Mouse (Mus musculus) lung, postnatal 4 days (tissue): ENCODE measurements around the gene Mslnl.

ENCODE experiments used
- DNase-seq, 2 experiments: peaks; one replicate each; pipeline ENCODE4 v3.0.0; 2021

Mslnl gene

DNA sequence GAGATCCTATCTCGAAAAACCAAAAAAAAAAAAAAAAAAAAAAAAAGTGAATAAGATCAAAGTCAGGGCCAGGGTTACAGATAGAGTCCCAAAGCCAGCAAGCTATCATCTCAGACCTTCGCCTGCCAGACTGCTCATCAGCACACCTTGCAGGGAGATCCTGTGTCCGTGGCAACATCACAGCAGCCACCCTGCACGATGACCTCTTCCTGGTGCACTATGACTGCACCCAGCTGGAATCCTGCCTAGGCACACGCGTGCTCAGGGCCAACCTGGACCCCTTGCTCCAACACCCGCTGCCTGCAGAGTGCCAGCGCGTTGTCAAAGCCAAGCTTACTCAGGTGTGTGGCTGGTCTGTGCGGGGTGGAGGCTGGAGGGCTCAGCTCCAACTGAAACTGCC lies 8.5 kb downstream of the Mslnl start:
- no peak for DNase-seq

DNA sequence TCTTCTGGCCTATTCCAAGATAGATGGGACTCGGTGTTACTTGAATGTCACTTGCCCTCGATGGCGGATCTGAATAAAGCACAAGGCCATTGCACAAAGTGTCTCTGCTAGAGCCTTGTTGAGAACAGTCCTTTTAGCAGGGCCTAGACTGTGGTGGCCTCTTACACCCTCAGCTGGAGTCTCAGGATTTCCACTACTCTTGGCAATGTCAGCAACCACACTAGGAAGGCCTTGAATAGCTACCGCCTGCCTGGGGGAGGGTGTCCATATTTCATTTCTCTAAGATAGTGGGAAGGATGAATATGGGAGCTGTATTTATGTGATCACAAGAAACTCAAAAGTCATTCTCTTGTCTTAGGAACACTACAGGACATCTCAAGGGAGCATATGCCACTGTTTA lies 12.4 kb downstream of the Mslnl start:
- no peak for DNase-seq

DNA sequence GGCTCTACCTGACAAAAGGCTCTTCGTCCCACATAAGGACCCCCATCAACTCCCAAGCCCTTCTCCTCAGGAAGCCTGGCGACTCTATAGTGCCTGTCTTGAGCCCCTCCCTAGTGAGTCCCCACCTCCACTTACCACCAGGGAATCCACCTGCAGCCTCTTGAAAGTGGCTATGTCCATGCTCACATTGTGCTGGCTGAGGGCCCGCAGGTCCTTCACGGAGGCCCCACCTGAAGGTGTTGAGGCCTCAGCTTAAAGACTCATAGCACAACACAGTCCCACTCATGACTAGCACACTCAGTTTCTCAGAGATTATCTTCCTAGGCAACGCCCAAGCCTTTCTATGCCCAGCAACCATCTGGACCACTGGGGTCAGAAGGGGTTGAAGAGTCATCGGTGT lies 13.5 kb downstream of the Mslnl start:
- peak in 1 of 2 experiments; percentile 55 for DNase-seq

DNA sequence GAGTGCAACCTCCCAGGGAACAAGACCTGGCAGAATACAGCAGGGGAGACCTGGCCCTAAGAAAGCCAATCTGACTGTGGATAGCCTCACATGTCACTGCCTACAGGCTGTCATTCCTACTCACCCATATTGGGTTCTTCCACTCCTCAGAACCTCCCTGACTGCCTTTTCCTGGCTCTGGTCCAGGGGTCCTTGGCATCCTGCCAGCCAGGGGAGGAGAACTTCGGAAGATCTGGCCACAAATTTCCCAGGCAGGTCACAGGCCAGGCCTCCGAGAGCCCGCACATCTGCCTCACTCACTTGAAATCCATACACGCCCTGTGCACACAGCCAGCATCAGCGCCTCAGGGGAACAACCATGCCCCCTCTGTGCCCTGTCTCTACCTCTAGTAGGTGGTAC lies 15.6 kb downstream of the Mslnl start:
- peak; percentile 77 to 80 for DNase-seq

DNA sequence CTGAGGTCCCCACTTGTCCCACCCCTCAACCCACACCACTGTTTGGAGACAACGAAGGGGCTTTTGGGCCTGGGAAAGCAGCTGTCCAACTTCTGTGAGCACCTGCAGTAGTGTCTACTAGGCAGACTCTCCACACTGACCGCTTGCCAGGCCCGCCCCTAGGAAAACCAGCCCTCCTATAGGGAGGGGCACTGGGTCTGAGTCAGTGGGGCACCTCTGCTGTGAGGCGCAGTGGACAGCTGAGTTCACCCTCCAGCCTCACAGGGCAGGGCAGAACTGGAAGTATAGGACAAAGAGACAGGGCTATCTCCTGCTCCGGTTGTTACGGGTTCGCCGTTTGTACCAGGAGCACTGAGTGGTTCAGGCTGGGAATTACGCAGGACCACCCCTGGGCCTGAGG lies 18.4 kb downstream of the Mslnl start, which contains the start of gene Msln:
Gene Msln (minus strand): TSS at position 138 of the 400 bp plus-strand sequence.
- no peak for DNase-seq

DNA sequence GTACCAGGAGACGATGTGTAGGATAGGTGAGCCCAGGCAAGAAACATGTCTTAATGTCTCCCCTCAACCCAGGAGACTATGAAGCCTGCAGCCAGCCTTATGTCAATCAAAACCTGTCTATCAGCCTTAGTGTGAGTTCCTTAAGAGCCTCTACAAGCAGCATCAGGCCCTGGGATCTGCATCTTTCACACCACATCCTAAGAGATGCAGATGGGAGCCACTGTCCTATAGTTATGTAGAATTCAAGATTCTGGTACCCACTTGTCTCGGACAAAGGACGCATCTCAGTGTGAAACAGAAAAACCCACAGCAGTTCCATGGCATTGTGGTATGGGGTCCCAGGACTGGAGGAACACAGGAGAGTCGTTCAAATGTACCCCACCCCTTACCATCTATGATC lies 19.2 kb downstream of the Mslnl start:
- DNase-seq = no peak

DNA sequence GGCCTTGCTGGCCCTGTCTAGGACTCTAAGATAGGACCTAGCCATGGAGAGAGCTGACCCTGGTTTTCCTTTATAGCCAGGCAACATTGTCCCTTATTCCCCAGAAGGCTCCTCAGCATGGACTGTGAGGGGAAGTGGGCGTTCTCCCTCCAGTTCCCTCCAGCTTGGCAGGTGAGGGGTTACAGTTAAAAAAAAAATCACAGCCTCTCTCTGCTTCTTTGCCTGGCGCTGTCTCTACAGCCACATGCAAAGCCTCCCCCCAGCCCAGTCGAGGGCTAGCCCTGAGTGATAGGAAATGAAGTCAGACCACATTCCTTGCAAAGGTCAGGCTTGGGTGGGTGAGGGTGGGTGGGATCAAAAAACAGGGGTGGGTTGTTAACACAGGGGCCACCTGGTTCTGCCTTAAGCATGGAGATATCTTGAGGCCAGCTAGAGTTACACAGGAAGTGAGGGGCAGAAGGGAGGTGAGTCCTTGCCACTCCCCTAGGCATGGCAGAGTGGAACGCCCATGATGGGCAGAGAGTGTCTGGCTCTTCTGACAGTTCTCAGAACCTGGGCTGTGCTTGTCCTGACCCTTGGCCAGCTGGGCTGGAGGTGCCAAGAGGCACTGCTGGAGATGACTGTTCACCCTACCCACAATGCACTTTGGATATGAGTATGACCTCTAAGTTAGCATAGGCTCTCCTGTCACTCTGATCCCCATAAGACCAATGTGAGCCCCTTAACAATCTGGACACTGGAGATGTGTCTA lies 20.0 kb downstream of the Mslnl start:
- DNase-seq = peak in 1 of 2 experiments; percentile 49

DNA sequence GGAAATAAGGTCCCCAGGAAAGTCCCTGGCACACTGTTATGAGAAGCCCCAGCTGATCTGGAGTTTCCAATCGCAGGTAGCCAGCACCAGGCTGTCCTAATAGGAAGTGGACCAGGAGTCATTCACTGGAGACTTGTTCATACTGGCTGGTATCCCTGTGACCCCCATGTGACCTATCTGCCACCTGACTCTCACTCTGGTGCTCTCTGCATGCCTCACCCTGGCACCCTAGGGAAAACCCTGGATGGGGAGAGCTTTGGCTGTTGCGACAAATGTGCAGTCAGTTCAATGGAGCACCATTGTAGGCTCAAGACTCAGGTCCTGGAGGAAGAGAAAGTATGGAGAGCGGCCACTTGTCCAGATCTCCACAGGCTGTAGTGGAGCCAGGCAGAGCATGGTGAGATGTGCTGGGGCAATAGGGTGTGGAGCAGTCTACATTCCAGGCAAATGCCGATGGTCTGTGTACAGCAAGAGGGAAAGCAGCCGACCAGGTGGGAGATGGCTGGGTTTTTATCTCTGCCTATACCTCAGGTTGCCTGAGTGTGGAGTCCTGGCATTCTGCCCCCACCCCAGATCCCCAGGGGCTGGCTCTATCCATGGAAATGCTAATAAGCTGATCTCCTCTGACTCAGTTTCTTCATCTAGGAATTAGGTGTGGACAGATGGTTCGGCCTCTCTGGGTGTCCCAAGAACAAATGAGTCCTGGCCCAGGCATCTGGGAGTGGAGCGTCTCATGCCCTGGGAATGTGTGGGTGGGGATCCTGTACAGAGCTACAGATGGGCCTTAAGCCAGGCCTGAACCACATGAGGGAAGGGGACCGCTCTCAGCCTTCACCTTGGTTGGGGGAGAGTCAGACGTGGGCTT lies 20.8 kb downstream of the Mslnl start:
- DNase-seq = peak in 1 of 2 experiments; percentile 65

DNA sequence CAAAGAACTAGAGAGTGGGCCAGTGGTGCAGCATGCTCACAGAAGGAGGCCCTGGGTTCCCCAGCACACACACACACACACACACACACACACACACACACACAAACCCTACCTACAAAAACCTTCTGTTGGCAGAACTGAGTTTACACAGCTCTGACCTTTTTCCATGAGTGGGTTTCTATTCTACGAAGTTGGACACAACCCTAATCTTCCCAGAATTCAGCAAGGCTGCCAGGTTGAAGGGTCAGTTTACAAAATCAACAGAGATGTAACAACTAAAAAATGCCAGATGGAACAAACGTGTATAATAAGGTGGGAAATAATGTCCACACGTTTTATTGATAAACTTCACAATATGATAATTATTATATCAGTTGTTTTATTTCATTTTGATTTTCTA lies 21.8 kb downstream of the Mslnl start:
- no peak for DNase-seq

DNA sequence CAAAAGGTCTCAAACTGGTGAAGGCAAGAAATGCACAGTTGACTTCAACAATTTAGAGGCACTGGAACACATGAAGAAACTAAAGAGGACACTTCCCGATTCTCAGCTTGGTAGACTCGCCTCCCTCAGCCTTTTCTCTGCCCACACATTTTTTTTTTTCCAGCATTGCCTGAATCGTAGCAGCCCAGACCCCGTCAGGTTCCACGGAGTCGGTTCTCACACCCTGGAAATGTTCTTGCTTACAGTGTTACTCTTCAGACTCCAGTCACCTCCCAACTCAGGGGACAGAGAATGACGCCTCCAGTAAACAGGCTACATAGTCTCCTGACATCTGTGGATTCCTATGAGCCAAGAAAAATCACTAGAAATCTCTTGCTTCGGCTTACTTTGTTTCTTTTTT lies 24.3 kb downstream of the Mslnl start:
- DNase-seq = no peak

DNA sequence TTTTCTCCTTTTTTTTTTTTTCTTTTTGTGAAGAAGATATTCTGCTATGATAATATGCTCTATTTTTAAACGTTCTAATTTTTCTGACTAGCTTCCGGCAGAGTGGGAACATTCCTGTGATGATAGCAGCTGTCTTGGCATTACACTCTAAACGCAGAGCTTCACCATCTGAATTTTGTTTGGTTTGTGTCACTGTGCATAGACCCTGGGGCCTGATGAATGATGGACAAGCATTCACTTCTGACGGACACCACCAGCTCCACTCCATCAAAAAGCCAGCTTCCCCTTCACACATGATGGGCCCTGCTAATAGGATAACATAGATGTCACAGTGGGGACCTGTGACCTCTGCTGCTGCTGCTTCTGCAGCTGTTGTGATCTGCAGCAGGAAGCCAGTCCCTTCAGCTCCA lies 25.7 kb downstream of the Mslnl start:
- DNase-seq = peak in 1 of 2 experiments; percentile 50

DNA sequence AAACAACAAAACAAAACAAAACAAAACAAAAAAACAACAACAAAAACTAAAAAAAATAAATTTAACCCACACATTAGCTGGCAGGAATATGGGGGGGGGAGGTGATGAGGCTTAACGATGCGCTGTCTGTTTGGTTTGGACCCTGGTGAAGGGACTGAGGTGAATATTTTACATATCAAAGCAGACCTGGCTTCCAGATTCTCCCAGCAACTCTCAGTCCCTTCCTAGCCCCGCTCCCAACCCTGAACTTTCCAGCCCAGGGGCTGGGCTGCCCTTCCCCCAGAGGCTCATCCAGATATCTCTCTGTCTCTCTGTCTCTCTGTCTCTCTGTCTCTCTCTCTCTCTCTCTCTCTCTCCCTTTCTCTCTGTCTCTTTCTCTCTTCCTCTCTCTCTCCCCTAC lies 26.7 kb downstream of the Mslnl start:
- no peak for DNase-seq

DNA sequence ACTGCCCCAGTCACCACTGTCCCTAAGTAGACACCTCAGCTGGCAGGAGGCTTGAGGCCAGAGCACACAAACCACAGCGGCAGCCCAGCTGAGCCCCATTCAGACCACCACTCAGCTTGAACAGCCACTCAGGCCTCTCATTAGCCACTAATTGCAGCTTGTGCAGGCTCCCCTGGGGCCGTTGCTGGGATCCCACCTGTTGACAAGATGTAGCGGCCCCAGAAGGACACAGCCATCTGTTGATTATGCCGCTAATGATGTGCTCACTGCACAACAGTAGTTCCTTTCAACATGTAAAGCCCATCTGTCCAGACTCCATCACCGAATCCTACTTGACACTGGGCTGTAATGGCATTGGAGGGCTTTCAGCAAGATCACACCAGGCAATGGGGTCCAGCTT lies 30.0 kb downstream of the Mslnl start:
- no peak for DNase-seq

DNA sequence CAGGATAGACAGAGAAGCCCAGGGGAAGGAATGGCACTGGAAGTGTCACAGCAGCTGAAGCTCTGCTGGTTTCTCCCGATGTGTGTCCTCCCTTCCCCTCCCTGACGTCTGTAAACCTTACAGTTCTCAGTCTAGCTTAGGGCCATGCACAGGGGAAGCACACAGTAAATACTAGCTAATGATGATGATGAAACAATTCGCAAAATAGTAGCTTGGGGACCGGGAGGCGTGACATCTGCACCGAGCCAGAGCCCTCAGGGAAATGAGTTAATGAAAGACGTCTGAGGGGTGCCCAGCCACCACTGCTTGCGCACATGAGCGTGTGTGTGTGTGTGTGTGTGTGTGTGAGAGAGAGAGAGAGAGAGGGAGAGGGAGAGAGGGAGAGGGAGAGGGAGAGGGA lies 33.5 kb downstream of the Mslnl start:
- DNase-seq = no peak

DNA sequence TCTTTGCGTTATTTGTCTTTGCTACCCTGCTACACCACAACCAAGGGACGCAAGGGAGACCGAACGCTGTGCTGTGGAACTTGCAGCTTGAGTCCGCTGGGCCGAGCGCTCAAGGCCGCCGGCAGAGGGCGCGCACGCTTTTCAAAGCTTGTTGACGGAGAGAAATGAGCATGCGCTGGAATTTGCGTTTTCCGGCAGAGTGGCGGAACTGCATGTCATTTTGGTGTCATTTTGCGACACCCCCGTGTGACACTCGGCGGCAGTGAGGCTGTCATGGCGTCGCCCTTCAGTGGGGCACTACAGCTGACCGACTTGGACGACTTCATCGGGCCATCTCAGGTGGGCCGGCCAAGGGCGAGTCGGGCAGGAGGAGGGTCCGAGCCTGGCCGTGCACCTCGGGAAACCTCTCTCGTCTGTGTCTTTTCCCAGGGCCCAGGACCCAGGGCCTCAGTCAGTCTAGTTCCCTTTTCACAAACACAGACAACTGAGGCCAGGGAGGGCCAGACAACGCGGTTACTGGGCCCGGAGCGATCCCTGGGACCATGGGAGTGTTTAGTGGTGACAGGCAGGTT lies 37.8 kb downstream of the Mslnl start, which contains the start of gene Narfl:
Gene Narfl (plus strand): TSS at position 228 of the 572 bp plus-strand sequence.
- DNase-seq = peak; percentile 96 to 98

DNA sequence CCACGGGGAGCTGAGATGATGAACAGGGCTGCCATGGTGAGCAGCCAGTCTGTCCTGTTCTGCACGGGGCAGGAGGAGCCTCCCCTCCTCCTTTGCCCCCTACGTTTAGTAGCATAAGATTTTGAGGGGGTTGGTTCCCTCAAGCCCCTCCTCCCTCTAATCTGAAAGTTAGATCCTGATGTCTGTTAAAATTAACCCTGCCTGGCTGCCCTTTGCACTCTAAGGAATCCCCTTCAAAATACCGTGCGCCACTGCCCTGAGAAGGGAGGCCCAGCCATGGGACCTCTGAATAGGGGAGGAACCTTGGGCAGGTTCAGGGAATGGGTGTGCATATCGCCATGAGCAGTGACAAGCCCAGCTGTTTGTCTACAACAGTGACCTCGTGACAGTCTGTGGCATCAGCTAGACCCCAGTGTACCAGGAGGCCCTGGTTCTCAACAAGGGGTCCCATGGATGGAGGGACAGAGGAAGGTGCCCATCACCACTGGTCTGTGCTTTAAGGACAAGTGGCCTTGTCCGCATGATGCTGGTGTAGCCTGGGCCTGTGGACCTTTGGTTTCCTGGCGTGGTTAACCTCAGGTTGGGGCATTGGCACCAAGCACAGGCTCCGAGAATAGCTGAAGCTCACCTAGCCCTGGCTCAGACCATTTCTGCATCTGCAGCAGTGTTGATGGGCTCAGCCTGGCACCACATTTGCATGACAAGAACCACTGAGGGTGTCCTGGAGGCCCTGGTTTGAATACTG lies 39.6 kb downstream of the Mslnl start:
- peak in 1 of 2 experiments; percentile 17 for DNase-seq

DNA sequence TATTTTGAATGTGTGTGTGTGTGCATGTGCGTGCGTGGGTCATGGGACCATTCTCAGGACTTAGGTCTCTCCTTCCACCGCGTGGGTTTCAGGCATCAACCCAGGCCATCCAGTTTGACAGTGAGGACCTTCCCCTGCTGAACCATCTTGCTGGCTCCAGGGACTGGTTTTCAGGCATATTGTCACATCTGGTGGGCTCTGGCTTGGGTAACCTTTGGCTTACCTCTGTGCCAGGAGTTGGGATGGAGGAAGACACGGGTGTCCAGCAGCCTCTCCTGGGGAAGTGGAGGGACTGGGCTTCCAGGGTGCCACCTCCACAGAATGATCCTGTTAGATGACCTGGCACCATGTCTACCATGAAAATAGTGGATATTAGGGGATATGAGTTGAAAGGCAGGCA lies 42.1 kb downstream of the Mslnl start:
- DNase-seq = no peak

DNA sequence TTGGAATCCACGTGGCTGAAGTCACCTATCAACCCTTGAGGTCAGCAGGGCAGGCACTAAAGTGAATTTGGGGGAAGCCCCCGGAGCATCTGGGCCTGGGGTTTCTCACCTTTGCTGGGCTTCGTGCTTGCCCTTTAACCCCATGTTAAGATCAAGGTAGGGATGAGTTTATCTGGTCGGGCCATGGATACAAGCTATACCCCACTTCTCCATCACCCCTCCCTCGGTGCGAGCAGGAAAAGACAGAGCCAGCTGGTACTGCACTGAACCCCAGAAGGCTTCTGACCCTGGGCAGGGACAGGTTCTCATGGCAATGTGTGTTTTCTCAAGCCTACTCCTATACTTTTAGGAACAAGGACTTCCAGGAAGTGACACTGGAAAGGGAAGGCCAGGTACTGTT lies 45.5 kb downstream of the Mslnl start:
- DNase-seq = no peak

DNA sequence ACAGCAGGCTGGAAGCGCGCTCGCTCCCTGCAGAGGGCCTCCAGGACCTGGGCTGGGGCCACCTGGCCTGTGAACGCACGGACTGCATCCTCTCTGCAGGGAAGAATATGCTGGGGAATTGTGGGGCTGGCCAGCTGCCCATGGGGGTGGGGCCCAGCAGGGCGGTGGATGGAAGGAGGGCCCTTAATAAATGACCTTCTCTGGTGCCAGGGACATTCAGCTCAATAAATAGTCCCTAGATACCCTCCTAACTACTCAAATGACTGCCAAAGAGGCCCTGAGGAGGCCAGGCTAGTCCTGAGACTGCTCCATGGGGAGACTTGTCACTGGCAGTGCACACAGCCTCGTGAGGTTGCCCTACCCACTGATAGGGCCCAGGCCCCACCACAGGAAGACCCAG lies 47.2 kb downstream of the Mslnl start:
- DNase-seq = no peak

DNA sequence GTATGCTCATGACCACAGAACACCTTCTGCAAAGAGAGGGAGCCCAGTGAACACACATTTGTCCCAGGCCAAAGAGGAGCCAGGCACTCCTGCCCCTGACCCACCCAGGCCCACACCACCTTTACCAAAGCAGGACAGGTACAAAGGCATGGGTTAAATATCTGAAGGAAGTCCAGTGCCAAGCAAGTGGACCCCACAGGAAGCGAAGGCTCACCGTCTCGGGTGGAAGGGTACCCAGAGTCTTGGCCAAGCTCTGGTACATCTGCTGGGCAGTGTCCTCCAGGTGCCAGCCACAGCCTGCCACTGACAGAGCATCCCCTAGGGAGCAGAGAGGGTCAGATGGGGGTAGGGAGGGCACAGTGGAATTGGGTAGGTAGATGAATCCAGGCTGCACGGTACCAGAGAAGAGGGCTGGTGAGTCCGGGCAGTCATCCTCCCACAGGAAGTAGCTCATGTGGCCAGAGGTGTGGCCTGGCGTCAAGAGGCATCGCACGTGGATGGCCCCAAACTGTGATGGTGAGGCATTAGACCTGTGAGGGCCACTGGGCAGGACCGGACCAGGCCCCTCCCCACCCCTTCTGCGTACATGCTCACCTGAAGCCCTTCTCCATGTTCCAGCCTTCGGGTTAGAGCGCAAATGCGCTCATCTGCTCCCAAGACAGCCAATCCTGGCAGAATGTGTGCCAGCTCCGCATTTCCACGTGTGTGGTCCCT lies 48.2 kb downstream of the Mslnl start:
- peak in 1 of 2 experiments; percentile 21 for DNase-seq

DNA sequence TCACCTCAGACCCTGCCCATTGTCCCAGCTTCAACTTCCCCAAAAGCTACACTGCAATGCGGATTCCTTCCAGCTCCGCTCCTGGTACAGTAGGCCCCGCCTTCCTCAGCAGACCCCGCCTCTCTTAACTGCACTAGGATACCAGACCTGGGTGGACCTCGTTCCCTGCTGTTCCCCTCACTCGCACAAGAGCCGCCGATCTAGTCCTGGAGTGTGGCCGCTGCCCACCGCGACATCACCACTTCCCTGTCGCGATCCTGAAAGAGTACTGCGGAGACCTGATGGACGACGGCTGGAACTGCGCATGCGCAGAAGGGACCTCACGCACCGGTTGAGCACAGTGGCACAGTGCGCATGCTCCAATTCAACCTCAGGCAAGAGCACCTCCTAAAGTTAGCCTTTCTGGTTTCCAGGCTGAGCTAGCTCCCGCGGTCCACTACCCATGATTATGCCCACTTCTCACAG lies 49.5 kb downstream of the Mslnl start, which contains the start of gene Haghl:
Gene Haghl (minus strand): TSS at position 393 of the 465 bp plus-strand sequence.
- DNase-seq = peak; percentile 95

DNA sequence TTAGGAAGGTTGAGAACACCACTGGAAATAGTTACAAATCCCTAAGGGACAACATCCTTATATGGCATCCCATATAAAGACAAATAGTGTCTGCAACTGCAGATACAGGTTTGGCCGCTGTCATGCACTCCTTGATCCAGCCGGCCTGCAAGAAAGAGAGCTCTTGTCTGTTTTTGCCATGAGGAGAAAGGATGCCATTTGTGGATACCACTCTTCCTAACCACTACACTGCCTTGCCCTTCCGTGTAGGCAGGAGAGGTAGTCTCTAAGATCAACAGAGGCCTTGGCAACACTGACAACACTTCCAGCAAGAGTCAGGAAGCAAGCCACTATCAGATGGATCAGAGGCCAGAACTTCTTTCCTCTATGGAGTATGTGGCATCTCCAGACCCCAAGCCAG lies 50.4 kb downstream of the Mslnl start, which contains the start of gene Ccdc78:
Gene Ccdc78 (plus strand): TSS at position 301 of the 400 bp plus-strand sequence.
- no peak for DNase-seq
